Mouse (Mus musculus): ENCODE measurements around the gene Sbsn. TPM values are rescaled to one million over a fixed set of nuclear protein-coding genes. Genes with fewer than 3 reads are reported as not detected.

Sbsn gene
- polyA plus RNA-seq, 1 experiment from 2014 or later, result 1.5 TPM

GRCm38 (mm10) chr7:30787377-30788022 is 36.2 kb downstream of the Sbsn start, which contains the start of gene Krtdap:
Gene Krtdap (plus strand): TSS chr7:30787896.
- no peaks in the 10 kb centered on the region for H3K27me3 ChIP-seq (replicated peaks; ENCODE audit: control insufficient read depth, insufficient read depth, low read length)
- H3K4me1 ChIP-seq (replicated peaks; ENCODE audit: control insufficient read depth, insufficient read depth, low read length), result no peaks in the 10 kb centered on the region
- no peak within 1 kb of the TSS for H3K4me3 ChIP-seq (ENCODE audit: low read depth, low read length)
- H3K9ac ChIP-seq (ENCODE audit: low read length), result no peak within 1 kb of the TSS
- no peaks in the 10 kb centered on the region for H3K36me3 ChIP-seq (ENCODE audit: control insufficient read depth, insufficient read depth, low read length)
- DNase-seq (ENCODE audit: low spot score) (no peak), ATAC-seq (replicated peaks; ENCODE audit: low FRiP score, low TSS enrichment, low read depth) (no peak)
- H3K27ac ChIP-seq (ENCODE audit: low read depth), result no peak within 1 kb of the TSS
- whole genome bisulfite sequencing, result 45% methylated on average over 15 of the region's 15 CpGs
- no peak within 1 kb of the TSS for H3K4me2 ChIP-seq (ENCODE audit: low read length)
- no peaks in the 10 kb centered on the region for H3K9me3 ChIP-seq (ENCODE audit: control insufficient read depth, low read length)

- Histone ChIP-seq H3K27me3 (replicated peaks; ENCODE audit: control insufficient read depth, insufficient read depth, low read length) (no peaks in the 10 kb centered on the region), H3K4me3 (ENCODE audit: low read depth, low read length) (no peak overlapping the region), H3K27ac (ENCODE audit: low read depth) (no peak overlapping the region), H3K4me2 (ENCODE audit: low read length) (no peak overlapping the region), H3K9ac (ENCODE audit: low read length) (no peak overlapping the region), H3K4me1 (replicated peaks; ENCODE audit: control insufficient read depth, insufficient read depth, low read length) (no peaks in the 10 kb centered on the region), H3K36me3 (ENCODE audit: control insufficient read depth, insufficient read depth, low read length) (no peaks in the 10 kb centered on the region), H3K9me3 (ENCODE audit: control insufficient read depth, low read length) (no peaks in the 10 kb centered on the region)
- DNase-seq (ENCODE audit: low spot score) (no peak), ATAC-seq (replicated peaks; ENCODE audit: low FRiP score, low TSS enrichment, low read depth) (no peak)
- WGBS, result 77% methylated on average over 10 of the region's 10 CpGs
Observed at GRCm38 (mm10) chr7:30790141-30790540, 38.9 kb downstream of the Sbsn start.

DNA sequence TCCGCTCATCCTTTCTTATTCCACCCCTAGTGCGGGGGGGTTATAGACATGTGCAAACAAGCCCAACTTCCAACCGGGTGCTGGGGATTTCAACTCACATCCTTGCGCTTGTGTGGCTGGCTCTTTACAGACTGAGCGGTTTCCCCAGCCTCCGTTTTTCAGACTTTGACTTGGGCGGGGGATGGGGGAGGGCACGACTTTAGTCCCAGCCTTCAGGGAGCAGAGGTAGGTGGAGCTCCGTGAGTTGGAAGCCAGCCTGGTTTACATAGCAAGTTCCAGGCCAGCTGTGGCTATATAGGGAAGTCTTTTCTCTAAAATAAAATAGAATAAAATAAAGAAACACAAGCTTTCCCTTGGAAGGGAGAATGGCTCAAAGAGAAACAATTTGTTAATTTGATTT is 40.6 kb downstream of the Sbsn start:
- DNase-seq (ENCODE audit: low spot score), result no peak
- H3K9me3 ChIP-seq (ENCODE audit: control insufficient read depth, low read length), result no peaks in the 10 kb centered on the region
- H3K36me3 ChIP-seq (ENCODE audit: control insufficient read depth, insufficient read depth, low read length), result no peaks in the 10 kb centered on the region
- H3K4me2 ChIP-seq (ENCODE audit: low read length), result no peak overlapping the region
- ATAC-seq (replicated peaks; ENCODE audit: low FRiP score, low TSS enrichment, low read depth), result 0 out of 2 replicates have a peak, but pooled peaks have one; percentile 19
- no peaks in the 10 kb centered on the region for H3K4me1 ChIP-seq (replicated peaks; ENCODE audit: control insufficient read depth, insufficient read depth, low read length)
- no peak overlapping the region for H3K27ac ChIP-seq (ENCODE audit: low read depth)
- WGBS, result 19% methylated on average over 9 of the region's 9 CpGs
- no peak overlapping the region for H3K4me3 ChIP-seq (ENCODE audit: low read depth, low read length)
- no peaks in the 10 kb centered on the region for H3K27me3 ChIP-seq (replicated peaks; ENCODE audit: control insufficient read depth, insufficient read depth, low read length)
- no peak overlapping the region for H3K9ac ChIP-seq (ENCODE audit: low read length)

DNA sequence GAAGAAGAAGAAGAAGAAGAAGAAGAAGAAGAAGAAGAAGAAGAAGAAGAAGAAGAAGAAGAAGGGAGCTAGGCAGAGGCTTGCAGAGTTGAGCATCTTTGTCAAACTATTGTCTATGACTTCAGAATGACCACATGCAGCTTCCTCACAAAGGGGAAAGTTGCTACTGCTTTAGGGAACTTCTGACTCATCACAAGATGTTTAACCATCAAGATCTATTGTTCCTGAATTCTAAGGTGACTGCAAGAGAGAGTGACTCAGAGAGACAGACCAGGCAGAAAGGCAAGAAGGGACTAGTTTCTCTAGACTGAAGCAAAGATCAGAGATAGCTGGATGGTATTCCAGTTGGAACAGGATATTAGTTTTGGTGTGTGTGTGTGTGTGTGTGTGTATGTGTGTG is 43.6 kb downstream of the Sbsn start:
- DNase-seq (ENCODE audit: low spot score), result no peak
- no peaks in the 10 kb centered on the region for H3K9me3 ChIP-seq (ENCODE audit: control insufficient read depth, low read length)
- no peak overlapping the region for H3K9ac ChIP-seq (ENCODE audit: low read length)
- H3K27me3 ChIP-seq (replicated peaks; ENCODE audit: control insufficient read depth, insufficient read depth, low read length), result no peaks in the 10 kb centered on the region
- H3K4me2 ChIP-seq (ENCODE audit: low read length), result no peak overlapping the region
- no peaks in the 10 kb centered on the region for H3K4me1 ChIP-seq (replicated peaks; ENCODE audit: control insufficient read depth, insufficient read depth, low read length)
- no peak for ATAC-seq (replicated peaks; ENCODE audit: low FRiP score, low TSS enrichment, low read depth)
- H3K36me3 ChIP-seq (ENCODE audit: control insufficient read depth, insufficient read depth, low read length), result no peaks in the 10 kb centered on the region
- no peak overlapping the region for H3K4me3 ChIP-seq (ENCODE audit: low read depth, low read length)
- no peak overlapping the region for H3K27ac ChIP-seq (ENCODE audit: low read depth)

- Histone ChIP-seq H3K36me3 (ENCODE audit: control insufficient read depth, insufficient read depth, low read length) (no peaks in the 10 kb centered on the region), H3K27me3 (replicated peaks; ENCODE audit: control insufficient read depth, insufficient read depth, low read length) (no peaks in the 10 kb centered on the region), H3K27ac (ENCODE audit: low read depth) (no peak overlapping the region), H3K4me2 (ENCODE audit: low read length) (no peak overlapping the region), H3K9ac (ENCODE audit: low read length) (no peak overlapping the region), H3K9me3 (ENCODE audit: control insufficient read depth, low read length) (peaks cover 8% of the 10 kb centered on the region), H3K4me3 (ENCODE audit: low read depth, low read length) (no peak overlapping the region), H3K4me1 (replicated peaks; ENCODE audit: control insufficient read depth, insufficient read depth, low read length) (no peaks in the 10 kb centered on the region)
- WGBS, result 75% methylated on average over 1 of the region's 1 CpGs
- no peak for ATAC-seq (replicated peaks; ENCODE audit: low FRiP score, low TSS enrichment, low read depth)
- DNase-seq (ENCODE audit: low spot score), result no peak
Observed at GRCm38 (mm10) chr7:30796790-30797189, 45.5 kb downstream of the Sbsn start.

DNA sequence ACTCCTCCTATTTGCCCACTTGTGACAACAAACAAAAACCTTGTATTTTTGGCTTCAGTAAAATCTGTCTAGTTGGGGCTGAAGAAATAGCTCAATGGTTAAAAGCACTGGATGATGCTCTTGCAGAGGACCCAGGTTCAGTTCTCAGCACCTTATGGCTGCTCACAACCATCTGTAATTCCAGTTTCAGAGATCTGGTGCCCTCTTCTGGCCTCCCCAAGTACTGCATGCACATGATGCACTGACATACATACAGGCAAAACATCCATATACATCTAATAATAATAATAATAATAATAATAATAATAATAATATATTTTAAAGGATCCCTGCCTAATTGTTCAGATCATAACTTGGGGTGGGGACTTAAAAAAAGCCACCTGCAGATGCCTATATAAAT is 49.4 kb downstream of the Sbsn start:
- Histone ChIP-seq H3K27ac (ENCODE audit: low read depth) (no peak overlapping the region), H3K4me1 (replicated peaks; ENCODE audit: control insufficient read depth, insufficient read depth, low read length) (no peaks in the 10 kb centered on the region), H3K36me3 (ENCODE audit: control insufficient read depth, insufficient read depth, low read length) (no peaks in the 10 kb centered on the region), H3K4me3 (ENCODE audit: low read depth, low read length) (no peak overlapping the region), H3K4me2 (ENCODE audit: low read length) (no peak overlapping the region), H3K9ac (ENCODE audit: low read length) (no peak overlapping the region), H3K9me3 (ENCODE audit: control insufficient read depth, low read length) (peaks cover 12% of the 10 kb centered on the region), H3K27me3 (replicated peaks; ENCODE audit: control insufficient read depth, insufficient read depth, low read length) (no peaks in the 10 kb centered on the region)
- no peak for ATAC-seq (replicated peaks; ENCODE audit: low FRiP score, low TSS enrichment, low read depth)
- DNase-seq (ENCODE audit: low spot score), result no peak

DNA sequence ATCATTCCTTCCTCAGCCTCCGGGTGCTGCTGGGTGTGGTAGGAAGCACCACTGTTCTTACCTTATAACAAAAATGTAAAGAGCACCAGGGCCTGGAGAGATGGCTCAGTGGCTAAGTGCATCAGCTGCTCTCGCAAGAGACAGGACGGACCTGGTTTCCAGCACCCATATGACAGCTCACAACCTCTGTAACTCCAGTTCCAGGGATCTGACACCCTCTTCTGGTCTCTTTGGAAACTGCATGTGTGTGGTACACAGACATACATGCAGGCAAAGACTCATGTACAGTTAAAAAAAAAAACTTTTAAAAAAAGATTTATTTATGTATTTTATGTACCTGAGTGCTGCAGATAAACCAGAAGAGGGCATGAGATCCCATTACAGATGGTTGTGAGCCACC is 52.0 kb downstream of the Sbsn start:
- no peaks in the 10 kb centered on the region for H3K36me3 ChIP-seq (ENCODE audit: control insufficient read depth, insufficient read depth, low read length)
- no peaks in the 10 kb centered on the region for H3K4me1 ChIP-seq (replicated peaks; ENCODE audit: control insufficient read depth, insufficient read depth, low read length)
- WGBS, result 92% methylated on average over 3 of the region's 3 CpGs
- no peak overlapping the region for H3K9ac ChIP-seq (ENCODE audit: low read length)
- no peak for DNase-seq (ENCODE audit: low spot score)
- no peak overlapping the region for H3K4me3 ChIP-seq (ENCODE audit: low read depth, low read length)
- H3K27ac ChIP-seq (ENCODE audit: low read depth), result no peak overlapping the region
- ATAC-seq (replicated peaks; ENCODE audit: low FRiP score, low TSS enrichment, low read depth), result no peak
- H3K9me3 ChIP-seq (ENCODE audit: control insufficient read depth, low read length), result peaks cover 12% of the 10 kb centered on the region
- H3K27me3 ChIP-seq (replicated peaks; ENCODE audit: control insufficient read depth, insufficient read depth, low read length), result no peaks in the 10 kb centered on the region
- no peak overlapping the region for H3K4me2 ChIP-seq (ENCODE audit: low read length)

- Histone ChIP-seq H3K27me3 (replicated peaks; ENCODE audit: control insufficient read depth, insufficient read depth, low read length) (no peaks in the 10 kb centered on the region), H3K9me3 (ENCODE audit: control insufficient read depth, low read length) (peaks cover 12% of the 10 kb centered on the region), H3K36me3 (ENCODE audit: control insufficient read depth, insufficient read depth, low read length) (no peaks in the 10 kb centered on the region), H3K4me3 (ENCODE audit: low read depth, low read length) (no peak overlapping the region), H3K4me2 (ENCODE audit: low read length) (no peak overlapping the region), H3K9ac (ENCODE audit: low read length) (no peak overlapping the region), H3K27ac (ENCODE audit: low read depth) (no peak overlapping the region), H3K4me1 (replicated peaks; ENCODE audit: control insufficient read depth, insufficient read depth, low read length) (no peaks in the 10 kb centered on the region)
- DNase-seq (ENCODE audit: low spot score), result no peak
- peak; percentile 78 for ATAC-seq (replicated peaks; ENCODE audit: low FRiP score, low TSS enrichment, low read depth)
- WGBS, result 70% methylated on average over 9 of the region's 9 CpGs
Observed at GRCm38 (mm10) chr7:30804026-30804715, 52.9 kb downstream of the Sbsn start.
